Mouse (Mus musculus) mouse embryonic stem cell (cell line): ENCODE measurements around the gene Aldh1b1.

Experiments used
- in situ Hi-C, 2 experiments: fragments of 300-500 bp; cut with MboI; formaldehyde crosslinking; loops; 1 replicate in 1 of 2; 3 replicates in 1 of 2; pipeline ENCODE4 v1.14.3; 2019 to 2020; ENCODE audit warnings: low sequenced_read_pairs in 2 of 2, low pct_unique_long_range_greater_than_20kb in 1 of 2, mixed read lengths in 1 of 2; ENCODE audit not compliant: unreplicated experiment in 1 of 2

Gene Aldh1b1

GRCm38 (mm10) chr4:45798964-45799363, at the start of gene Aldh1b1:
Gene Aldh1b1 (plus strand): TSS chr4:45799022.
- in situ Hi-C loops: loop anchor here (10.0 to 25.0 kb wide), 2 partner anchors 384 to 387 kb away; partner anchors contain the start of gene Slc25a51 (in 1 of the 2)

- in situ Hi-C loops: no loop called here
Observed at GRCm38 (mm10) chr4:45749449-45749848, 49.4 kb upstream of the Aldh1b1 start.

GRCm38 (mm10) chr4:45750477-45750876, 48.3 kb upstream of the Aldh1b1 start:
- in situ Hi-C loops: no loop called here

GRCm38 (mm10) chr4:45753211-45753809, 45.5 kb upstream of the Aldh1b1 start:
- in situ Hi-C loops: no loop called here

- in situ Hi-C loops: no loop called here
Observed at GRCm38 (mm10) chr4:45754171-45754570, 44.7 kb upstream of the Aldh1b1 start.

GRCm38 (mm10) chr4:45755097-45755496, 43.7 kb upstream of the Aldh1b1 start:
- in situ Hi-C loops: no loop called here

GRCm38 (mm10) chr4:45755881-45756280, 42.9 kb upstream of the Aldh1b1 start:
- in situ Hi-C loops: no loop called here

GRCm38 (mm10) chr4:45757941-45758340, 40.9 kb upstream of the Aldh1b1 start:
- in situ Hi-C loops: no loop called here

GRCm38 (mm10) chr4:45759411-45759810, 39.4 kb upstream of the Aldh1b1 start:
- in situ Hi-C loops: no loop called here

- in situ Hi-C loops: loop anchor here in 1 of 2 experiments (10.0 kb wide), 1 partner anchor 108 kb away; no protein-coding TSS in a partner anchor
Observed at GRCm38 (mm10) chr4:45762600-45762999, 36.2 kb upstream of the Aldh1b1 start.

- in situ Hi-C loops: loop anchor here in 1 of 2 experiments (10.0 kb wide), 1 partner anchor 109 kb away; no protein-coding TSS in a partner anchor
Observed at GRCm38 (mm10) chr4:45763288-45764140, 35.3 kb upstream of the Aldh1b1 start.

GRCm38 (mm10) chr4:45764141-45764494, 34.7 kb upstream of the Aldh1b1 start:
- in situ Hi-C loops: loop anchor here in 1 of 2 experiments (10.0 kb wide), 1 partner anchor 109 kb away; no protein-coding TSS in a partner anchor

GRCm38 (mm10) chr4:45765121-45765564, 33.7 kb upstream of the Aldh1b1 start:
- in situ Hi-C loops: loop anchor here in 1 of 2 experiments (10.0 kb wide), 1 partner anchor 110 kb away; no protein-coding TSS in a partner anchor

GRCm38 (mm10) chr4:45765565-45766201, 33.1 kb upstream of the Aldh1b1 start:
- in situ Hi-C loops: loop anchor here in 1 of 2 experiments (10.0 kb wide), 1 partner anchor 111 kb away; no protein-coding TSS in a partner anchor

- in situ Hi-C loops: loop anchor here in 1 of 2 experiments (10.0 kb wide), 1 partner anchor 112 kb away; no protein-coding TSS in a partner anchor
Observed at GRCm38 (mm10) chr4:45766774-45767173, 32.0 kb upstream of the Aldh1b1 start.

- in situ Hi-C loops: loop anchor here in 1 of 2 experiments (10.0 kb wide), 1 partner anchor 113 kb away; no protein-coding TSS in a partner anchor
Observed at GRCm38 (mm10) chr4:45767891-45768558, 30.8 kb upstream of the Aldh1b1 start.

- in situ Hi-C loops: loop anchor here in 1 of 2 experiments (10.0 kb wide), 1 partner anchor 114 kb away; no protein-coding TSS in a partner anchor
Observed at GRCm38 (mm10) chr4:45769141-45769540, 29.7 kb upstream of the Aldh1b1 start.
